Mouse (Mus musculus): ENCODE measurements around the gene Grik4.

DNA sequence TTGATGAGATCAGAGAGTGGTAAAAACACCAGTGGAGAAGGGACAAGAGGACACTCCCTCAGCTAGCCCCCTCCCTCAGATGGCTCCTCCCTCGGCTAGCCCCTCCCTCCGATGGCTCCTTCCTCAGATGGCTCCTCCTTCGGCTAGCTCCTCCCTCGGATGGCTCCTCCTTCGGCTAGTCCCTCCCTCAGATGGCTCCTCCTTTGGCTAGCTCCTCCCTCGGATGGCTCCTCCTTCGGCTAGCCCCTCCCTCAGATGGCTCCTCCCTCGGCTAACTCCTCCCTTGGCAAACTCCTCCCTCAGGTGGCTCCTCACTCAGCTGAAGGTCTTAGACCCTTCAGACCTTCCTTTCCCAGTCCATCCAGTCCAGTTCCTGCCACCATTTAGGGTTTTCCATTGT, 51.5 kb downstream of the Grik4 start:
- TF ChIP-seq CTCF (IDR thresholded peaks at IDR 0.05; ENCODE audit: low read depth) (no peak), EP300 (IDR thresholded peaks at IDR 0.05; ENCODE audit: low read depth) (no peak)

Data from liver, embryonic 14.5 days (tissue).